8 mouse cellular contexts compared by ENCODE assay signal in genomic region chr9:109081749-109082123, GRCm38 (mm10). TPM values are rescaled to one million over a fixed set of nuclear protein-coding genes. Genes with fewer than 3 reads are reported as not detected.
DNase-seq lines count a peak whose midpoint lies in the region; ATAC-seq and TF ChIP-seq lines count a peak whose summit lies in the region.

No protein-coding gene starts in this region.

- H3K4me1 ChIP-seq in lung, embryonic 14.5 days (ENCODE audit: insufficient read depth): peaks cover 11% of the 10 kb centered on the region
- H3K4me1 ChIP-seq in embryonic facial prominence, embryonic 15.5 days: peaks cover 16% of the 10 kb centered on the region
- H3K4me1 ChIP-seq in intestine, postnatal 0 days (replicated peaks; ENCODE audit: control insufficient read depth, insufficient read depth, low read length): no peaks in the 10 kb centered on the region
- H3K4me1 ChIP-seq in olfactory bulb, adult 2 months (ENCODE audit: control insufficient read depth, insufficient read depth, low read length): peaks cover 3% of the 10 kb centered on the region

- no peaks in the 10 kb centered on the region for H3K27me3 ChIP-seq in lung, embryonic 14.5 days (ENCODE audit: insufficient read depth, low read length)
- H3K27me3 ChIP-seq in embryonic facial prominence, embryonic 15.5 days: no peaks in the 10 kb centered on the region
- no peaks in the 10 kb centered on the region for H3K27me3 ChIP-seq in intestine, postnatal 0 days (replicated peaks; ENCODE audit: control insufficient read depth, insufficient read depth, low read length)

- no peak for DNase-seq in lung, embryonic 14.5 days
- DNase-seq in lung, adult 18-20 months: no peak
- DNase-seq in retina, embryonic 14.5 days (ENCODE audit: low spot score): no peak
- DNase-seq in left cerebral cortex, adult 18-20 months (ENCODE audit: low spot score in 2 of 2): no peak
- no peak for DNase-seq in ovary, postnatal 36 days (ENCODE audit: low spot score)

- H3K36me3 ChIP-seq in lung, embryonic 14.5 days (ENCODE audit: insufficient read depth): peaks cover 24% of the 10 kb centered on the region
- peaks cover 12% of the 10 kb centered on the region for H3K36me3 ChIP-seq in embryonic facial prominence, embryonic 15.5 days
- H3K36me3 ChIP-seq in intestine, postnatal 0 days (ENCODE audit: control insufficient read depth, insufficient read depth): peaks cover 8% of the 10 kb centered on the region; the same call in 1 of the 2 replicates

- TF ChIP-seq CTCF in lung, embryonic 14.5 days (IDR thresholded peaks at IDR 0.05; ENCODE audit: low read depth): no peak
- no peak for TF ChIP-seq CTCF in intestine, postnatal 0 days (IDR thresholded peaks at IDR 0.05; ENCODE audit: low read depth)
- TF ChIP-seq CTCF in olfactory bulb, adult 2 months (IDR thresholded peaks at IDR 0.05; ENCODE audit: insufficient read depth, low read depth, low read length): no peak

- 5% methylated on average over 11 of the region's 11 CpGs for WGBS in lung, embryonic 14.5 days
- WGBS in embryonic facial prominence, embryonic 15.5 days: 6% methylated on average over 11 of the region's 11 CpGs
- WGBS in intestine, postnatal 0 days: under 1% methylated on average over 11 of the region's 11 CpGs
- 5% methylated on average over 11 of the region's 11 CpGs for WGBS in olfactory bulb, adult 2 months

- H3K4me2 ChIP-seq in lung, embryonic 14.5 days: peak overlapping the region; percentile 86
- peak overlapping the region; percentile 58 for H3K4me2 ChIP-seq in embryonic facial prominence, embryonic 15.5 days (replicated peaks)
- peak overlapping the region; percentile 70 for H3K4me2 ChIP-seq in intestine, postnatal 0 days (replicated peaks; ENCODE audit: low read depth)

- peak overlapping the region; percentile 50 for H3K4me3 ChIP-seq in lung, embryonic 14.5 days (ENCODE audit: low read depth, low read length)
- peak overlapping the region; percentile 83 for H3K4me3 ChIP-seq in embryonic facial prominence, embryonic 15.5 days (replicated peaks)
- H3K4me3 ChIP-seq in intestine, postnatal 0 days (ENCODE audit: low read depth, low read length): peak overlapping the region; percentile 63
- H3K4me3 ChIP-seq in olfactory bulb, adult 2 months (ENCODE audit: insufficient read depth, low read depth, low read length): peak overlapping the region; percentile 90

- TF ChIP-seq POLR2A in olfactory bulb, adult 2 months (IDR thresholded peaks at IDR 0.05; ENCODE audit: insufficient read depth, low read depth, low read length): no peak

- ATAC-seq in lung, embryonic 14.5 days (ENCODE audit: insufficient read depth): peak; percentile 5; the same call in 1 of the 2 replicates
- ATAC-seq in embryonic facial prominence, embryonic 15.5 days (ENCODE audit: insufficient number of reproducible peaks, low FRiP score, low TSS enrichment, low read depth): 0 out of 2 replicates have a peak, but pooled peaks have one; percentile 30
- ATAC-seq in intestine, postnatal 0 days: 0 out of 2 replicates have a peak, but pooled peaks have one; percentile 2

- H3K9me3 ChIP-seq in lung, embryonic 14.5 days (ENCODE audit: low read depth, low read length): no peaks in the 10 kb centered on the region
- no peaks in the 10 kb centered on the region for H3K9me3 ChIP-seq in embryonic facial prominence, embryonic 15.5 days (replicated peaks)
- H3K9me3 ChIP-seq in intestine, postnatal 0 days (ENCODE audit: control insufficient read depth): no peaks in the 10 kb centered on the region

- peak overlapping the region; percentile 68 for H3K9ac ChIP-seq in lung, embryonic 14.5 days
- H3K9ac ChIP-seq in embryonic facial prominence, embryonic 15.5 days: peak overlapping the region; percentile 93
- peak overlapping the region; percentile 63 for H3K9ac ChIP-seq in intestine, postnatal 0 days (ENCODE audit: low read depth, low read length)

- peak overlapping the region; percentile 39; the same call in 1 of the 2 replicates for H3K27ac ChIP-seq in lung, embryonic 14.5 days (ENCODE audit: low read depth)
- H3K27ac ChIP-seq in embryonic facial prominence, embryonic 15.5 days (replicated peaks): peak overlapping the region; percentile 68; the same call in 1 of the 2 replicates
- peak overlapping the region; percentile 69 for H3K27ac ChIP-seq in intestine, postnatal 0 days (ENCODE audit: low read depth, low read length)
- peak overlapping the region; percentile 27; the same call in 1 of the 2 replicates for H3K27ac ChIP-seq in olfactory bulb, adult 2 months (ENCODE audit: insufficient read depth, low read depth, low read length)

RNA-seq across cellular contexts. Expression of gene Ccdc51, which starts 0.6 kb away (rescaled TPM):
- polyA plus RNA-seq in lung, embryonic 14.5 days (2014; fragmentation: Nextera tagmentation; extraction: Ambion mirVana): 9.3 and 10.6 TPM in 2 replicates
- 13.7 and 16.6 TPM in 2 replicates for polyA plus RNA-seq in embryonic facial prominence, embryonic 15.5 days (2015; fragmentation: Nextera tagmentation; extraction: Ambion mirVana)
- polyA plus RNA-seq in intestine, postnatal 0 days (2015; fragmentation: Nextera tagmentation; extraction: Ambion mirVana): 12.1 and 12.7 TPM in 2 replicates
- not detected in 2 replicates for polyA plus RNA-seq in olfactory bulb, adult 2 months (2012; ENCODE audit: insufficient read depth, insufficient read length, low replicate concordance, missing spikeins)
- 1 to 10 TPM; 8.1 to 8.7 TPM for total RNA-seq in left cerebral cortex, adult 18-20 months (2021)

RNA-seq across cellular contexts. Expression of gene Tma7, which starts 0.7 kb away (rescaled TPM):
- polyA plus RNA-seq in lung, embryonic 14.5 days (2014; fragmentation: Nextera tagmentation; extraction: Ambion mirVana): 599 and 638 TPM in 2 replicates
- 509 and 534 TPM in 2 replicates for polyA plus RNA-seq in embryonic facial prominence, embryonic 15.5 days (2015; fragmentation: Nextera tagmentation; extraction: Ambion mirVana)
- 683 and 718 TPM in 2 replicates for polyA plus RNA-seq in intestine, postnatal 0 days (2015; fragmentation: Nextera tagmentation; extraction: Ambion mirVana)
- not detected in 2 replicates for polyA plus RNA-seq in olfactory bulb, adult 2 months (2012; ENCODE audit: insufficient read depth, insufficient read length, low replicate concordance, missing spikeins)
- total RNA-seq in left cerebral cortex, adult 18-20 months (2021): 100 to 1,000 TPM; 308 to 319 TPM

RNA-seq across cellular contexts. Expression of gene Atrip, which starts 7.8 kb away (rescaled TPM):
- polyA plus RNA-seq in lung, embryonic 14.5 days (2014; fragmentation: Nextera tagmentation; extraction: Ambion mirVana): 24.5 and 27.6 TPM in 2 replicates
- 26.8 and 30.8 TPM in 2 replicates for polyA plus RNA-seq in embryonic facial prominence, embryonic 15.5 days (2015; fragmentation: Nextera tagmentation; extraction: Ambion mirVana)
- 7.5 and 8.9 TPM in 2 replicates for polyA plus RNA-seq in intestine, postnatal 0 days (2015; fragmentation: Nextera tagmentation; extraction: Ambion mirVana)
- not detected in 2 replicates for polyA plus RNA-seq in olfactory bulb, adult 2 months (2012; ENCODE audit: insufficient read depth, insufficient read length, low replicate concordance, missing spikeins)
- 10 to 100 TPM; 25.3 to 29.7 TPM for total RNA-seq in left cerebral cortex, adult 18-20 months (2021)

RNA-seq across cellular contexts. Expression of gene Plxnb1, which starts 13.5 kb away (rescaled TPM):
- 16.1 and 18.4 TPM in 2 replicates for polyA plus RNA-seq in lung, embryonic 14.5 days (2014; fragmentation: Nextera tagmentation; extraction: Ambion mirVana)
- polyA plus RNA-seq in embryonic facial prominence, embryonic 15.5 days (2015; fragmentation: Nextera tagmentation; extraction: Ambion mirVana): 14.4 and 15.7 TPM in 2 replicates
- 1.3 and 1.6 TPM in 2 replicates for polyA plus RNA-seq in intestine, postnatal 0 days (2015; fragmentation: Nextera tagmentation; extraction: Ambion mirVana)
- polyA plus RNA-seq in olfactory bulb, adult 2 months (2012; ENCODE audit: insufficient read depth, insufficient read length, low replicate concordance, missing spikeins): not detected in 2 replicates
- 10 to 100 TPM; 57.1 to 58.4 TPM for total RNA-seq in left cerebral cortex, adult 18-20 months (2021)

RNA-seq across cellular contexts. Expression of gene Trex1, which starts 22.2 kb away (rescaled TPM):
- 10.6 and 11.6 TPM in 2 replicates for polyA plus RNA-seq in lung, embryonic 14.5 days (2014; fragmentation: Nextera tagmentation; extraction: Ambion mirVana)
- polyA plus RNA-seq in embryonic facial prominence, embryonic 15.5 days (2015; fragmentation: Nextera tagmentation; extraction: Ambion mirVana): 21.0 and 22.5 TPM in 2 replicates
- 16.1 and 17.1 TPM in 2 replicates for polyA plus RNA-seq in intestine, postnatal 0 days (2015; fragmentation: Nextera tagmentation; extraction: Ambion mirVana)
- polyA plus RNA-seq in olfactory bulb, adult 2 months (2012; ENCODE audit: insufficient read depth, insufficient read length, low replicate concordance, missing spikeins): not detected in 2 replicates
- total RNA-seq in left cerebral cortex, adult 18-20 months (2021): 10 to 100 TPM; 13.4 to 13.7 TPM

Comparison
In these comparisons a context has a peak if more than half of its experiments do, and no peak if none do; other contexts are left out.
1. RNA of gene Ccdc51, which starts 0.6 kb away (polyA plus RNA-seq): 13.7 to 16.6 TPM in embryonic facial prominence, embryonic 15.5 days, 12.1 to 12.7 TPM in intestine, postnatal 0 days and 9.3 to 10.6 TPM in lung, embryonic 14.5 days; not detected in olfactory bulb, adult 2 months; every median in the first group is over 10 times any median in the second.
2. Peak in every context shown above with its lines, with median percentiles within 50 percentile points of each other: ATAC-seq, H3K27ac ChIP-seq, H3K4me2 ChIP-seq, H3K4me3 ChIP-seq and H3K9ac ChIP-seq.